Mouse (Mus musculus) midbrain, embryonic 10.5 days (tissue): ENCODE measurements around the gene Ncoa5. TPM values are rescaled to one million over a fixed set of nuclear protein-coding genes. Genes with fewer than 3 reads are reported as not detected.
A peak's percentile ranks its signal among the peaks of the same experiment; 100 is the strongest.

ENCODE experiments used
- DNase-seq: peaks from one replicate; pipeline ENCODE4 v3.0.0-alpha.2; 2017; ENCODE audit warnings: low spot score
- H3K27ac ChIP-seq: fragments of 300-500 bp; sonication (generic); replicated peaks from 2 replicates; pipeline ENCODE4 v1.5.1; 2016; ENCODE audit warnings: mild to moderate bottlenecking
- H3K27me3 ChIP-seq: fragments of 300-500 bp; sonication (generic); 2 replicates; pipeline ENCODE4 v1.6.1; 2016; ENCODE audit warnings: low read depth, mild to moderate bottlenecking; ENCODE audit not compliant: poor library complexity, severe bottlenecking
- H3K36me3 ChIP-seq: fragments of 300-500 bp; sonication (generic); 2 replicates; pipeline ENCODE4 v1.6.1; 2016; ENCODE audit warnings: mild to moderate bottlenecking, moderate library complexity
- H3K4me1 ChIP-seq: fragments of 300-500 bp; sonication (generic); 2 replicates; pipeline ENCODE4 v1.6.1; 2016
- H3K4me3 ChIP-seq: fragments of 300-500 bp; sonication (generic); 2 replicates; pipeline ENCODE4 v1.5.1; 2016; ENCODE audit warnings: mild to moderate bottlenecking, moderate library complexity
- H3K9me3 ChIP-seq: fragments of 300-500 bp; sonication (generic); replicated peaks from 2 replicates; pipeline ENCODE4 v1.6.1; 2016; ENCODE audit warnings: mild to moderate bottlenecking
- WGBS: fragments of 180-500 bp; shearing (Covaris S2); methylation state at CpG from one replicate; pipeline ENCODE4 v1.1.7; 2016; 5-methylcytosine and 5-hydroxymethylcytosine counted together
- polyA plus RNA-seq: library from polyadenylated mRNA; unstranded; fragments of >200 nt; fragmentation: Nextera tagmentation; extraction: Ambion mirVana; gene quantifications from 2 replicates; pipeline ENCODE4 v1.2.1, GENCODE M21; 2016

Gene Ncoa5
- polyA plus RNA-seq, result 95.1 and 109 TPM in 2 replicates

GRCm38 (mm10) chr2:165034131-165035057 is at the start of gene Ncoa5:
Gene Ncoa5, minus strand, starts transcription at chr2:165034867.
- peak; percentile 100 for DNase-seq
- H3K9me3 ChIP-seq, result no peaks in the 10 kb centered on the region
- WGBS, result under 1% methylated on average over 110 of the region's 111 CpGs

GRCm38 (mm10) chr2:165081257-165081656 is 46.6 kb upstream of the Ncoa5 start:
- Histone ChIP-seq H3K9me3 (no peaks in the 10 kb centered on the region), H3K36me3 (no peaks in the 10 kb centered on the region), H3K4me3 (no peak overlapping the region), H3K4me1 (peaks cover 51% of the 10 kb centered on the region), H3K27me3 (peaks cover 60% of the 10 kb centered on the region), H3K27ac (no peak overlapping the region)
- no peak for DNase-seq
- whole genome bisulfite sequencing, result 14% methylated on average over 7 of the region's 7 CpGs

More at GRCm38 (mm10) chr2:165034131-165035057, at the start of gene Ncoa5:
- Histone ChIP-seq H3K27ac (peak within 1 kb of the TSS; percentile 100), H3K4me1 (peaks cover 46% of the 10 kb centered on the region), H3K4me3 (peak within 1 kb of the TSS; percentile 92), H3K27me3 (no peaks in the 10 kb centered on the region), H3K36me3 (peaks cover 12% of the 10 kb centered on the region)

GRCm38 (mm10) chr2:165080657-165081056 is 46.0 kb upstream of the Ncoa5 start:
- H3K36me3 ChIP-seq, result no peaks in the 10 kb centered on the region
- no peaks in the 10 kb centered on the region for H3K9me3 ChIP-seq
- H3K27ac ChIP-seq, result no peak overlapping the region
- H3K4me1 ChIP-seq, result peaks cover 55% of the 10 kb centered on the region
- peaks cover 66% of the 10 kb centered on the region for H3K27me3 ChIP-seq
- DNase-seq, result no peak
- no peak overlapping the region for H3K4me3 ChIP-seq
- WGBS, result 20% methylated on average over 9 of the region's 9 CpGs

GRCm38 (mm10) chr2:165078605-165079004 is 43.9 kb upstream of the Ncoa5 start:
- H3K9me3 ChIP-seq, result no peaks in the 10 kb centered on the region
- H3K4me1 ChIP-seq, result peaks cover 54% of the 10 kb centered on the region
- peak; percentile 44 for DNase-seq
- no peak overlapping the region for H3K4me3 ChIP-seq
- peaks cover 82% of the 10 kb centered on the region for H3K27me3 ChIP-seq
- peak overlapping the region; percentile 66; the same call in 1 of the 2 replicates for H3K27ac ChIP-seq
- WGBS, result 35% methylated on average over 10 of the region's 10 CpGs
- H3K36me3 ChIP-seq, result no peaks in the 10 kb centered on the region

- Histone ChIP-seq H3K9me3 (no peaks in the 10 kb centered on the region), H3K36me3 (no peaks in the 10 kb centered on the region), H3K27ac (peak overlapping the region; percentile 66; the same call in 1 of the 2 replicates), H3K4me1 (peaks cover 54% of the 10 kb centered on the region), H3K4me3 (no peak overlapping the region), H3K27me3 (peaks cover 87% of the 10 kb centered on the region)
- no peak for DNase-seq
- WGBS, result 72% methylated on average over 8 of the region's 8 CpGs
Measured at GRCm38 (mm10) chr2:165078045-165078444, 43.4 kb upstream of the Ncoa5 start.

GRCm38 (mm10) chr2:165077055-165077454 is 42.4 kb upstream of the Ncoa5 start:
- H3K36me3 ChIP-seq, result no peaks in the 10 kb centered on the region
- H3K4me3 ChIP-seq, result peak overlapping the region; percentile 25; the same call in 1 of the 2 replicates
- WGBS, result 2% methylated on average over 9 of the region's 9 CpGs
- peaks cover 54% of the 10 kb centered on the region for H3K4me1 ChIP-seq
- H3K27ac ChIP-seq, result peak overlapping the region; percentile 66
- H3K9me3 ChIP-seq, result no peaks in the 10 kb centered on the region
- peaks cover 96% of the 10 kb centered on the region for H3K27me3 ChIP-seq
- no peak for DNase-seq

- Histone ChIP-seq H3K4me1 (peaks cover 50% of the 10 kb centered on the region), H3K27me3 (peaks cover 96% of the 10 kb centered on the region), H3K9me3 (no peaks in the 10 kb centered on the region), H3K4me3 (no peak overlapping the region), H3K36me3 (no peaks in the 10 kb centered on the region), H3K27ac (no peak overlapping the region)
- DNase-seq, result peak; percentile 84
- WGBS, result 35% methylated on average over 2 of the region's 2 CpGs
Measured at GRCm38 (mm10) chr2:165074937-165075336, 40.3 kb upstream of the Ncoa5 start.

GRCm38 (mm10) chr2:165074081-165074884 is 39.6 kb upstream of the Ncoa5 start:
- Histone ChIP-seq H3K4me3 (no peak overlapping the region), H3K9me3 (no peaks in the 10 kb centered on the region), H3K27ac (no peak overlapping the region), H3K4me1 (peaks cover 50% of the 10 kb centered on the region), H3K27me3 (peaks cover 96% of the 10 kb centered on the region), H3K36me3 (no peaks in the 10 kb centered on the region)
- DNase-seq, result no peak
- WGBS, result 57% methylated on average over 11 of the region's 11 CpGs

- H3K4me3 ChIP-seq, result no peak overlapping the region
- peaks cover 87% of the 10 kb centered on the region for H3K27me3 ChIP-seq
- no peak for DNase-seq
- WGBS, result 36% methylated on average over 9 of the region's 9 CpGs
- H3K4me1 ChIP-seq, result peaks cover 41% of the 10 kb centered on the region
- no peak overlapping the region for H3K27ac ChIP-seq
- H3K9me3 ChIP-seq, result no peaks in the 10 kb centered on the region
- no peaks in the 10 kb centered on the region for H3K36me3 ChIP-seq
Measured at GRCm38 (mm10) chr2:165073381-165073781, 38.7 kb upstream of the Ncoa5 start.

GRCm38 (mm10) chr2:165070096-165070816 is 35.6 kb upstream of the Ncoa5 start:
- H3K27me3 ChIP-seq, result peaks cover 56% of the 10 kb centered on the region
- H3K4me1 ChIP-seq, result peaks cover 14% of the 10 kb centered on the region
- DNase-seq, result peak; percentile 76
- H3K9me3 ChIP-seq, result no peaks in the 10 kb centered on the region
- H3K4me3 ChIP-seq, result peak overlapping the region; percentile 38
- no peak overlapping the region; the same call in 1 of the 2 replicates for H3K27ac ChIP-seq
- 18% methylated on average over 23 of the region's 23 CpGs for WGBS
- no peaks in the 10 kb centered on the region for H3K36me3 ChIP-seq

- no peak overlapping the region for H3K4me3 ChIP-seq
- H3K4me1 ChIP-seq, result peaks cover 17% of the 10 kb centered on the region
- H3K36me3 ChIP-seq, result no peaks in the 10 kb centered on the region
- 77% methylated on average over 2 of the region's 2 CpGs for WGBS
- no peak overlapping the region for H3K27ac ChIP-seq
- H3K27me3 ChIP-seq, result peaks cover 42% of the 10 kb centered on the region
- H3K9me3 ChIP-seq, result no peaks in the 10 kb centered on the region
- DNase-seq, result no peak
Measured at GRCm38 (mm10) chr2:165068806-165069205, 34.1 kb upstream of the Ncoa5 start.

- WGBS, result 71% methylated on average over 7 of the region's 7 CpGs
- Histone ChIP-seq H3K36me3 (no peaks in the 10 kb centered on the region), H3K27ac (no peak overlapping the region), H3K4me3 (no peak overlapping the region), H3K4me1 (peaks cover 3% of the 10 kb centered on the region), H3K27me3 (peaks cover 2% of the 10 kb centered on the region; the same call in 1 of the 2 replicates), H3K9me3 (no peaks in the 10 kb centered on the region)
- DNase-seq, result no peak
Measured at GRCm38 (mm10) chr2:165064489-165064888, 29.8 kb upstream of the Ncoa5 start.
